Mouse (Mus musculus) thymus, postnatal 0 days (tissue): ENCODE data around the gene Peg12. TPM values are rescaled to one million over a fixed set of nuclear protein-coding genes. Genes with fewer than 3 reads are reported as not detected.

Experiments
- polyA plus RNA-seq: library from polyadenylated mRNA; unstranded; fragments of >200 nt; fragmentation: Nextera tagmentation; extraction: Ambion mirVana; gene quantifications from 2 replicates; pipeline ENCODE4 v1.2.1, GENCODE M21; 2015

Gene Peg12
- polyA plus RNA-seq, 1 experiment from 2014 or later, result 2.7 TPM

Other genes with a start within 250 kb of the Peg12 start
- gene Ndn, start 117.9 kb downstream of the Peg12 start, polyA plus RNA-seq, result 8.8 and 10.7 TPM in 2 replicates
- 0.09 and 0.23 TPM in 2 replicates for gene Magel2, start 87.5 kb downstream of the Peg12 start, polyA plus RNA-seq
- gene Mkrn3, start 44.4 kb downstream of the Peg12 start, polyA plus RNA-seq, result 0.98 and 1.1 TPM in 2 replicates